Comparison of ENCODE assay signal across 8 mouse cellular contexts in genomic region chr14:103512802-103513472, GRCm38 (mm10). TPM values are rescaled to one million over a fixed set of nuclear protein-coding genes. Genes with fewer than 3 reads are reported as not detected.
DNase-seq lines count a peak whose midpoint lies in the region; ATAC-seq and TF ChIP-seq lines count a peak whose summit lies in the region.

Scel (plus strand) TSS chr14:103513342.

- TF ChIP-seq POLR2A in ES-Bruce4 (IDR thresholded peaks at IDR 0.05; ENCODE audit: insufficient read depth, low read length) = no peak
- TF ChIP-seq POLR2A in limb, embryonic 14.5 days (IDR thresholded peaks at IDR 0.05; ENCODE audit: borderline replicate concordance, extremely low read depth, insufficient read depth, insufficient read length) = no peak

- H3K4me1 ChIP-seq in heart, embryonic 12.5 days (replicated peaks) = peaks cover 6% of the 10 kb centered on the region; the same call in 1 of the 2 replicates
- H3K4me1 ChIP-seq in ES-Bruce4 (ENCODE audit: control insufficient read depth, insufficient read depth, low read length) = no peaks in the 10 kb centered on the region
- H3K4me1 ChIP-seq in limb, embryonic 14.5 days (ENCODE audit: control insufficient read depth, insufficient read depth, low read length) = peaks cover 8% of the 10 kb centered on the region
- H3K4me1 ChIP-seq in neural tube, embryonic 15.5 days = peaks cover 12% of the 10 kb centered on the region

- ATAC-seq in heart, embryonic 12.5 days (ENCODE audit: insufficient number of reproducible peaks, low FRiP score) = no peak
- ATAC-seq in granulocyte monocyte progenitor cell, adult 5-6 weeks (replicated peaks; ENCODE audit: poor library complexity, severe bottlenecking) = peak; percentile 79
- no peak for ATAC-seq in limb, embryonic 14.5 days (ENCODE audit: low FRiP score, low read depth)
- ATAC-seq in neural tube, embryonic 15.5 days (ENCODE audit: low FRiP score) = no peak

- H3K4me3 ChIP-seq in heart, embryonic 12.5 days = peak within 1 kb of the TSS; percentile 19
- H3K4me3 ChIP-seq in ES-Bruce4 (ENCODE audit: low read depth, low read length) = no peak within 1 kb of the TSS
- no peak within 1 kb of the TSS for H3K4me3 ChIP-seq in limb, embryonic 14.5 days (replicated peaks; ENCODE audit: low read length)
- no peak within 1 kb of the TSS for H3K4me3 ChIP-seq in neural tube, embryonic 15.5 days (replicated peaks)

- peak within 1 kb of the TSS; percentile 60 for H3K4me2 ChIP-seq in heart, embryonic 12.5 days
- peak within 1 kb of the TSS; percentile 20; the same call in 1 of the 2 replicates for H3K4me2 ChIP-seq in limb, embryonic 14.5 days (replicated peaks; ENCODE audit: low read depth, low read length, severe bottlenecking)
- H3K4me2 ChIP-seq in neural tube, embryonic 15.5 days = peak within 1 kb of the TSS; percentile 44

- TF ChIP-seq EP300 in ES-Bruce4 (IDR thresholded peaks at IDR 0.05; ENCODE audit: insufficient read depth, low read depth, low read length) = no peak

- no peaks in the 10 kb centered on the region for H3K27me3 ChIP-seq in heart, embryonic 12.5 days (replicated peaks)
- no peaks in the 10 kb centered on the region for H3K27me3 ChIP-seq in ES-Bruce4 (ENCODE audit: control insufficient read depth, insufficient read depth, low read length, poor library complexity, severe bottlenecking)
- no peaks in the 10 kb centered on the region for H3K27me3 ChIP-seq in limb, embryonic 14.5 days (ENCODE audit: control insufficient read depth, insufficient read depth, low read length)
- no peaks in the 10 kb centered on the region for H3K27me3 ChIP-seq in neural tube, embryonic 15.5 days (replicated peaks)

- 12% methylated on average over 14 of the region's 14 CpGs for WGBS in heart, embryonic 12.5 days
- whole genome bisulfite sequencing in limb, embryonic 14.5 days = 21% methylated on average over 14 of the region's 14 CpGs
- 23% methylated on average over 14 of the region's 14 CpGs for WGBS in neural tube, embryonic 15.5 days

- H3K9ac ChIP-seq in heart, embryonic 12.5 days = no peak within 1 kb of the TSS
- no peak within 1 kb of the TSS for H3K9ac ChIP-seq in ES-Bruce4 (ENCODE audit: low read depth, poor library complexity, severe bottlenecking)
- no peak within 1 kb of the TSS for H3K9ac ChIP-seq in limb, embryonic 14.5 days (ENCODE audit: low read depth, low read length, severe bottlenecking)
- H3K9ac ChIP-seq in neural tube, embryonic 15.5 days (replicated peaks) = no peak within 1 kb of the TSS

- H3K9me3 ChIP-seq in heart, embryonic 12.5 days (replicated peaks) = no peaks in the 10 kb centered on the region
- H3K9me3 ChIP-seq in ES-Bruce4 (replicated peaks; ENCODE audit: control insufficient read depth, insufficient read depth, low read length, poor library complexity, severe bottlenecking) = no peaks in the 10 kb centered on the region
- no peaks in the 10 kb centered on the region for H3K9me3 ChIP-seq in limb, embryonic 14.5 days (ENCODE audit: control insufficient read depth, low read length)
- no peaks in the 10 kb centered on the region for H3K9me3 ChIP-seq in neural tube, embryonic 15.5 days (replicated peaks)

- TF ChIP-seq CTCF in ES-Bruce4 (IDR thresholded peaks at IDR 0.05; ENCODE audit: low read depth, low read length) = no peak

- H3K27ac ChIP-seq in heart, embryonic 12.5 days (ENCODE audit: poor library complexity, severe bottlenecking) = no peak within 1 kb of the TSS
- no peak within 1 kb of the TSS for H3K27ac ChIP-seq in ES-Bruce4 (ENCODE audit: insufficient read depth, low read length)
- no peak within 1 kb of the TSS for H3K27ac ChIP-seq in limb, embryonic 14.5 days (replicated peaks; ENCODE audit: low read depth, low read length)
- 0 out of 2 replicates have a peak within 1 kb of the TSS, but pooled peaks have one; percentile 2 for H3K27ac ChIP-seq in neural tube, embryonic 15.5 days (replicated peaks)

- no peak for DNase-seq in heart, postnatal 4 days
- DNase-seq in limb, embryonic 14.5 days (ENCODE audit: low spot score) = no peak
- no peak for DNase-seq in adrenal gland, adult 18-20 months (ENCODE audit: low spot score in 2 of 2)
- no peak for DNase-seq in ovary, adult 18-20 months (ENCODE audit: low spot score)

- H3K36me3 ChIP-seq in heart, embryonic 12.5 days = no peaks in the 10 kb centered on the region
- no peaks in the 10 kb centered on the region for H3K36me3 ChIP-seq in ES-Bruce4 (ENCODE audit: control insufficient read depth, insufficient read depth, low read length, poor library complexity, severe bottlenecking)
- no peaks in the 10 kb centered on the region for H3K36me3 ChIP-seq in limb, embryonic 14.5 days (ENCODE audit: control insufficient read depth, insufficient read depth, low read length)
- H3K36me3 ChIP-seq in neural tube, embryonic 15.5 days = no peaks in the 10 kb centered on the region

RNA-seq across cellular contexts. Expression of gene Scel, which starts in this region (rescaled TPM):
- polyA plus RNA-seq in heart, embryonic 12.5 days (2016; fragmentation: Nextera tagmentation; extraction: Ambion mirVana) = 0.22 and 0.31 TPM in 2 replicates
- under 1 TPM in 1 of 2 experiments, not detected in 1; 0.18 TPM for total RNA-seq in heart, postnatal 4 days (2021)
- 9.8 and 10.3 TPM in 2 replicates for polyA plus RNA-seq in ES-Bruce4 (2011; ENCODE audit: insufficient read depth, insufficient read length, low read depth, missing spikeins)
- 0.38 TPM in 1 of 2 replicates, not detected in the other for total RNA-seq in granulocyte monocyte progenitor cell, adult 5-6 weeks (2014; fragmentation: Nextera tagmentation)
- 0.09 TPM in 1 of 2 replicates, not detected in the other for total RNA-seq in granulocyte monocyte progenitor cell, adult 5-6 weeks (2017)
- 2.2 and 5.6 TPM in 2 replicates for polyA plus RNA-seq in limb, embryonic 14.5 days (2012; rRNA removed)
- polyA plus RNA-seq in limb, embryonic 14.5 days (2014; fragmentation: Nextera tagmentation; extraction: Ambion mirVana) = 10.1 and 14.3 TPM in 2 replicates
- 0.14 and 0.45 TPM in 2 replicates for polyA plus RNA-seq in neural tube, embryonic 15.5 days (2015; fragmentation: Nextera tagmentation; extraction: Ambion mirVana)
- total RNA-seq in adrenal gland, adult 18-20 months (2021) = under 1 TPM; 0.23 to 0.29 TPM

Comparison
In these comparisons a context has a peak if more than half of its experiments do, and no peak if none do; other contexts are left out.
1. Peak in ATAC-seq in granulocyte monocyte progenitor cell, adult 5-6 weeks; RNA of the gene not detected or under 1 TPM.